Mouse (Mus musculus) MEL (cell line): Measurements from ENCODE around the gene Fat2. TPM values are rescaled to one million over a fixed set of nuclear protein-coding genes. Genes with fewer than 3 reads are reported as not detected.
A peak's percentile ranks its signal among the peaks of the same experiment; 100 is the strongest.

Experiments used
- DNase-seq: peaks from one replicate; pipeline ENCODE4 v3.0.0; 2011; ENCODE audit warnings: low read depth, low spot score
- H3K27ac ChIP-seq: 2 replicates; pipeline ENCODE4 v1.5.1; 2012; ENCODE audit warnings: low read depth, mild to moderate bottlenecking, control low read depth, low read length, moderate library complexity; ENCODE audit not compliant: control insufficient read depth
- H3K27me3 ChIP-seq, 2 experiments: fragments of 150-350 bp in 1 of 2; sonication (generic) in 1 of 2; 2 replicates each; pipeline ENCODE4 v1.6.1; 2012; ENCODE audit warnings: low read length in 2 of 2, mild to moderate bottlenecking in 2 of 2, improper control_type of control experiment in 1 of 2, moderate library complexity in 1 of 2; ENCODE audit not compliant: insufficient read depth in 2 of 2, control insufficient read depth in 1 of 2
- H3K36me3 ChIP-seq, 2 experiments: 2 replicates each; pipeline ENCODE4 v1.6.1; 2012 to 2014; ENCODE audit warnings: low read length in 2 of 2, improper control_type of control experiment in 1 of 2, inconsistent platforms in 1 of 2, mild to moderate bottlenecking in 1 of 2; ENCODE audit not compliant: insufficient read depth in 2 of 2, control insufficient read depth in 1 of 2
- H3K4me1 ChIP-seq, 2 experiments: fragments of 150-350 bp in 1 of 2; sonication (generic) in 1 of 2; 2 replicates each; pipeline ENCODE4 v1.6.1; 2012; ENCODE audit warnings: low read length in 2 of 2, improper control_type of control experiment in 1 of 2, mild to moderate bottlenecking in 1 of 2; ENCODE audit not compliant: insufficient read depth in 2 of 2, control insufficient read depth in 1 of 2
- H3K4me3 ChIP-seq, 2 experiments: fragments of 150-350 bp in 1 of 2; sonication (generic) in 1 of 2; 2 replicates each; pipeline ENCODE4 v1.5.1; 2012; ENCODE audit warnings: low read depth in 2 of 2, low read length in 2 of 2, mild to moderate bottlenecking in 2 of 2, moderate library complexity in 2 of 2, control low read depth in 1 of 2, improper control_type of control experiment in 1 of 2; ENCODE audit not compliant: control insufficient read depth in 1 of 2, insufficient read depth in 1 of 2
- H3K79me2 ChIP-seq: 2 replicates; pipeline ENCODE4 v1.6.1; 2012; ENCODE audit warnings: mild to moderate bottlenecking, low read length, moderate library complexity; ENCODE audit not compliant: control insufficient read depth, poor library complexity, insufficient read depth
- H3K9ac ChIP-seq: 2 replicates; pipeline ENCODE4 v1.6.1; 2012; ENCODE audit warnings: low read depth, mild to moderate bottlenecking, control low read depth, low read length, moderate library complexity; ENCODE audit not compliant: control insufficient read depth, poor library complexity, severe bottlenecking
- H3K9me3 ChIP-seq: fragments of 150-350 bp; sonication (generic); replicated peaks from 2 replicates; pipeline ENCODE4 v1.6.1; 2012; ENCODE audit warnings: mild to moderate bottlenecking, low read length, improper control_type of control experiment, moderate library complexity; ENCODE audit not compliant: insufficient read depth
- BHLHE40 ChIP-seq: IDR thresholded peaks from 2 replicates; pipeline ENCODE4 v1.6.1; 2012; ENCODE audit warnings: low read depth, mild to moderate bottlenecking, inconsistent platforms, low read length, improper control_type of control experiment, borderline replicate concordance
- CHD2 ChIP-seq: IDR thresholded peaks from 2 replicates; pipeline ENCODE4 v1.6.1; 2011; ENCODE audit warnings: low read length, improper control_type of control experiment
- ELF1 ChIP-seq: IDR thresholded peaks from 2 replicates; pipeline ENCODE4 v1.6.1; 2014; ENCODE audit warnings: low read depth, mild to moderate bottlenecking, inconsistent platforms, low read length, improper control_type of control experiment, moderate library complexity
- EP300 ChIP-seq, 2 experiments: IDR thresholded peaks; 2 replicates each; pipeline ENCODE4 v1.6.1; 2011; ENCODE audit warnings: improper control_type of control experiment in 2 of 2, low read length in 2 of 2, low read depth in 1 of 2, mild to moderate bottlenecking in 1 of 2
- GABPA ChIP-seq: IDR thresholded peaks from 2 replicates; pipeline ENCODE4 v1.6.1; 2012; ENCODE audit warnings: low read depth, mild to moderate bottlenecking, inconsistent platforms, low read length, improper control_type of control experiment, moderate library complexity
- GATA1 ChIP-seq: IDR thresholded peaks from 2 replicates; pipeline ENCODE4 v1.6.1; 2011; ENCODE audit warnings: low read depth, low read length, improper control_type of control experiment
- JUND ChIP-seq: IDR thresholded peaks from 2 replicates; pipeline ENCODE4 v1.6.1; 2011; ENCODE audit warnings: low read depth, mild to moderate bottlenecking, improper control_type of control experiment, low read length
- KAT2A ChIP-seq: conservative IDR thresholded peaks from 2 replicates; pipeline ENCODE4 v1.6.1; 2012; ENCODE audit warnings: low read depth, low read length, improper control_type of control experiment, inconsistent platforms
- MAFK ChIP-seq: IDR thresholded peaks from 2 replicates; pipeline ENCODE4 v1.6.1; 2011; ENCODE audit warnings: low read depth, mild to moderate bottlenecking, low read length, improper control_type of control experiment, borderline replicate concordance
- MAX ChIP-seq: IDR thresholded peaks from 2 replicates; pipeline ENCODE4 v1.6.1; 2011; ENCODE audit warnings: low read length, improper control_type of control experiment
- MXI1 ChIP-seq: IDR thresholded peaks from 2 replicates; pipeline ENCODE4 v1.6.1; 2011; ENCODE audit warnings: mild to moderate bottlenecking, low read depth, low read length, improper control_type of control experiment
- POLR2AphosphoS2 ChIP-seq: IDR thresholded peaks from 2 replicates; pipeline ENCODE4 v1.6.1; 2011; ENCODE audit warnings: low read length, improper control_type of control experiment
- POLR2AphosphoS5 ChIP-seq: IDR thresholded peaks from 2 replicates; pipeline ENCODE4 v1.6.1; 2012; ENCODE audit warnings: low read depth, borderline replicate concordance, mild to moderate bottlenecking, inconsistent platforms, low read length, moderate library complexity, mixed read lengths
- RAD21 ChIP-seq: IDR thresholded peaks from 2 replicates; pipeline ENCODE4 v1.6.1; 2011; ENCODE audit warnings: mild to moderate bottlenecking, low read depth, low read length, improper control_type of control experiment
- SIN3A ChIP-seq: IDR thresholded peaks from 2 replicates; pipeline ENCODE4 v1.6.1; 2012; ENCODE audit warnings: low read length, improper control_type of control experiment, inconsistent platforms
- SMC3 ChIP-seq: IDR thresholded peaks from 2 replicates; pipeline ENCODE4 v1.6.1; 2011; ENCODE audit warnings: low read depth, low read length, improper control_type of control experiment
- TCF12 ChIP-seq: IDR thresholded peaks from 2 replicates; pipeline ENCODE4 v1.6.1; 2014; ENCODE audit warnings: low read depth, mild to moderate bottlenecking, inconsistent platforms, low read length, improper control_type of control experiment, moderate library complexity
- USF1 ChIP-seq: IDR thresholded peaks from 2 replicates; pipeline ENCODE4 v1.6.1; 2014; ENCODE audit warnings: low read depth, mild to moderate bottlenecking, inconsistent platforms, low read length, improper control_type of control experiment, moderate library complexity
- USF2 ChIP-seq, 2 experiments: IDR thresholded peaks; 2 replicates each; pipeline ENCODE4 v1.6.1; 2011 to 2012; ENCODE audit warnings: improper control_type of control experiment in 2 of 2, low read length in 2 of 2, borderline replicate concordance in 1 of 2, inconsistent platforms in 1 of 2, low read depth in 1 of 2, mild to moderate bottlenecking in 1 of 2; ENCODE audit not compliant: insufficient read depth in 1 of 2
- polyA plus RNA-seq, 2 experiments: library from polyadenylated mRNA; stranded (reverse) in 1 of 2; unstranded in 1 of 2; fragments of >175 nt in 1 of 2; fragments of >200 nt in 1 of 2; gene quantifications; 2 replicates each; pipeline versions ENCODE4 v1.2.1 to v1.2.4; 2012; ENCODE audit warnings: low replicate concordance in 2 of 2, low read depth in 1 of 2; ENCODE audit not compliant: insufficient read length in 2 of 2, insufficient read depth in 1 of 2, missing spikeins in 1 of 2
- total RNA-seq: library from RNA; depleted of rRNA; stranded (reverse); fragments of 300-350 nt; gene quantifications from 2 replicates; pipeline ENCODE4 v1.2.3, GENCODE M21; 2012

Fat2 gene
- total and polyA plus RNA-seq, 3 experiments, result under 0.01 to 0.01 TPM; not detected in 1

GRCm38 (mm10) chr11:55327111-55327510 lies 9.3 kb downstream of the Fat2 start:
- peaks cover 8 to 17% of the 10 kb centered on the region in 2 experiments for H3K27me3 ChIP-seq
- H3K36me3 ChIP-seq, result no peaks in the 10 kb centered on the region
- TF ChIP-seq JUND (no peak), GABPA (no peak), POLR2AphosphoS5 (no peak), USF2 (IDR thresholded peaks at IDR 0.05; ENCODE audit: borderline replicate concordance in 1 of 2, insufficient read depth in 1 of 2, low read depth in 1 of 2, low read length in 2 of 2) (no peak), TCF12 (no peak), EP300 (IDR thresholded peaks at IDR 0.05; ENCODE audit: low read depth in 1 of 2, low read length in 2 of 2) (no peak), SIN3A (no peak), CHD2 (no peak)
- H3K4me1 ChIP-seq, result no peaks in the 10 kb centered on the region
- no peak overlapping the region for H3K9ac ChIP-seq
- DNase-seq, result no peak
- H3K4me3 ChIP-seq, result no peak overlapping the region
- H3K9me3 ChIP-seq, result no peaks in the 10 kb centered on the region
- no peaks in the 10 kb centered on the region for H3K79me2 ChIP-seq
- H3K27ac ChIP-seq, result no peak overlapping the region

- no peaks in the 10 kb centered on the region for H3K9me3 ChIP-seq
- peaks cover 8 to 13% of the 10 kb centered on the region in 2 experiments for H3K27me3 ChIP-seq
- no peak overlapping the region for H3K9ac ChIP-seq
- DNase-seq, result peak; percentile 9
- no peaks in the 10 kb centered on the region for H3K4me1 ChIP-seq
- no peak overlapping the region for H3K27ac ChIP-seq
- no peaks in the 10 kb centered on the region for H3K36me3 ChIP-seq
- H3K4me3 ChIP-seq, result no peak overlapping the region
- TF ChIP-seq BHLHE40 (no peak), POLR2AphosphoS2 (no peak), SMC3 (no peak), MAX (no peak), RAD21 (no peak), KAT2A (no peak), USF1 (no peak), ELF1 (no peak), GATA1 (no peak), MAFK (no peak), SIN3A (no peak), MXI1 (no peak)
- H3K79me2 ChIP-seq, result no peaks in the 10 kb centered on the region
Observed at GRCm38 (mm10) chr11:55326211-55326610, 10.2 kb downstream of the Fat2 start.
